Mouse (Mus musculus) liver, postnatal 0 days (tissue): Measurements from ENCODE around the gene Agl.

Experiments used
- CTCF ChIP-seq: sonication (generic); IDR thresholded peaks from 2 replicates; pipeline ENCODE4 v1.5.1; 2016; ENCODE audit warnings: antibody characterized with exemption, low read depth
- EP300 ChIP-seq: IDR thresholded peaks from 2 replicates; pipeline ENCODE4 v1.6.1; 2016; ENCODE audit warnings: antibody characterized with exemption, low read depth, mild to moderate bottlenecking

DNA sequence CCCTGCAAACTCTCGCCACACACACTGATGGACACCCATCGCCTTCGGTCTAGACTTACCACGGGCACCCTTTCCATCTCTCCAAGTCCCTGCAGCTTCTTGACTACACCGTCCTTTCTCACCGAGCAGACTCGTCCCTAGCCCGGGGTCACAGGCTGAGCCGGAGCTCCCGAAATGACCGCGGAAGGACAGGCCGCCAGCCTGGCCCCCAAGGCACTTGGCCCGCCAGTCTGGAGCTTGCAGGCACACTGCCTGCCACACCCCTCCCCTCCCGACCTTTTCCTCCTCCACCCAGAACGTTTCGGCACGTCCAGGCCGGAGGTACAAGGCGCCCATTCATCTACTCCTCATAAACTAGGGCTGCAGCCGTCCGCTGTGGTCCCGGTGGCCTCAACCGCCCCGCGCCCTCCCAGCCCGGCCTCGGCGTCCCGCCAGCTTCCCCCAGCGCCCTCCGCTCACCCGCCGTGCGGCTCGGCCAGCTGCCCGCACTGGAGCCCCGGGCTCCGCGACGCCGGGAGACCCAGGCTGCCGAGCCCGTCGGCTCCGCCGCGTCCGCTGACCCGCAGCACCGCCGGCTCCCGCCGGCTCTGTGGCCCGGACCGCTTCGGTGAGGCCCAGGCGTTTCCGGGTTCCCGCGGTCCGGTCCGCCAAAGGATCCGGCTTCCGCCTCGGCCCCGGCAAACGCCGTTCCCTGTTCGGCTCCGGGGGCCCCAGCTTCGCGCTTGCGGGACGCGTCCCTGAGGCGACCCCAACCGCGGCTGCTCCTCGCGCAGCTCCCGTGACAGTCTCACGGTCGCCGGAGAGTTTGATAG is 96.1 kb downstream of the Agl start:
- TF ChIP-seq CTCF (no peak), EP300 (no peak)
